Mouse (Mus musculus): ENCODE measurements around the gene Cdc6. TPM values are rescaled to one million over a fixed set of nuclear protein-coding genes. Genes with fewer than 3 reads are reported as not detected.

Gene Cdc6
- 1.4 and 2.2 TPM in 2 replicates for total RNA-seq (2014; rRNA removed; ENCODE audit: low replicate concordance)
- 4.2 and 4.5 TPM in 2 replicates for polyA plus RNA-seq (2015; fragmentation: Nextera tagmentation; extraction: Ambion mirVana)

DNA sequence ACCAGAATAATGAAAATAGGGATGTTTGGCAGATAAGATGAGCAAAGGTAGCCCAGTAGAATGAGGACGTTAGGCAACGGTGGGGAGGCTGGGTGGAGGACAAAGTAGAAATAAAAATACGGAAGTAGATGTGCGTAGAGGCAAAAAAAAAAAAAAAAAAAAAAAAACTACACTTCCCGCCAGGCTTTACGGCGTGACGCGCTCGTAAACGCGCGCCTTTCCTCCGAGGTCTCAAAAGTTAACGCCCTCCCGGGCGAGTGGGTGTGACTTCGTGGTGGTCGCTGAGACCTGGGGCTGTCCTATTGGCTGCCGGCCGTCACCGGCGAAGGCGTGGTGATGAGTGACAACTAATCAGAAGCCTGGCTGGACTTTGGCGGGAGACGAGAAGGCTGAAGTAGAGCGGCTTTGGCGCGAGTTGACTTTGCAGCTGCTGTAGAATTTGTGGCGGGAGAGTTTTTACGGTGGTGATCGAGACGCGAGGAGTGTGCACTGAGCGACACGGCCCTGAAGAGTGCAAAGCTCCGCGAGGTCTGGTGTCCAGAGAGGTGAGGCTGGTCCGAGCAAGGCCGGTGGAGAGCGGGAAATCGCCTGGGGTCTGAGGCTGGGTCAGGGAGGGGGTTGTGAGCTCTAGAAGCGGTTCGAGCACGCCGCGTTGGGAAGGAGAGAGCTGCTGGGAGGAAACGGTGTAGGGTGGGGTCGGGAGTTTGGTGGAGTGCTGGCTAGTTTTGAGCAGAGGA lies at the start of gene Cdc6:
TSS of gene Cdc6 (plus strand) at position 365 of the 737 bp plus-strand sequence.
- Histone ChIP-seq H3K4me2 (ENCODE audit: low read depth, low read length) (peak within 1 kb of the TSS; percentile 67), H3K27ac (ENCODE audit: low read depth) (peak within 1 kb of the TSS; percentile 31; the same call in 1 of the 2 replicates), H3K36me3 (replicated peaks; ENCODE audit: control insufficient read depth, insufficient read depth, low read length) (peaks cover 15% of the 10 kb centered on the region), H3K9me3 (replicated peaks; ENCODE audit: control insufficient read depth, low read length) (no peaks in the 10 kb centered on the region), H3K4me1 (ENCODE audit: control insufficient read depth, insufficient read depth) (peaks cover 22% of the 10 kb centered on the region), H3K4me3 (ENCODE audit: low read depth, low read length) (peak within 1 kb of the TSS; percentile 49), H3K27me3 (ENCODE audit: control insufficient read depth, insufficient read depth, low read length) (no peaks in the 10 kb centered on the region), H3K9ac (replicated peaks; ENCODE audit: low read depth, low read length) (peak within 1 kb of the TSS; percentile 38; the same call in 1 of the 2 replicates)
- DNase-seq (ENCODE audit: low spot score): peak; percentile 98
- peak; percentile 99 for ATAC-seq (ENCODE audit: insufficient read depth, low read depth)
- TF ChIP-seq CTCF (IDR thresholded peaks at IDR 0.05; ENCODE audit: low read depth): no peak
- no peak for TF ChIP-seq EP300 (IDR thresholded peaks at IDR 0.05; ENCODE audit: low read depth)
- whole genome bisulfite sequencing: under 1% methylated on average over 49 of the region's 49 CpGs

DNA sequence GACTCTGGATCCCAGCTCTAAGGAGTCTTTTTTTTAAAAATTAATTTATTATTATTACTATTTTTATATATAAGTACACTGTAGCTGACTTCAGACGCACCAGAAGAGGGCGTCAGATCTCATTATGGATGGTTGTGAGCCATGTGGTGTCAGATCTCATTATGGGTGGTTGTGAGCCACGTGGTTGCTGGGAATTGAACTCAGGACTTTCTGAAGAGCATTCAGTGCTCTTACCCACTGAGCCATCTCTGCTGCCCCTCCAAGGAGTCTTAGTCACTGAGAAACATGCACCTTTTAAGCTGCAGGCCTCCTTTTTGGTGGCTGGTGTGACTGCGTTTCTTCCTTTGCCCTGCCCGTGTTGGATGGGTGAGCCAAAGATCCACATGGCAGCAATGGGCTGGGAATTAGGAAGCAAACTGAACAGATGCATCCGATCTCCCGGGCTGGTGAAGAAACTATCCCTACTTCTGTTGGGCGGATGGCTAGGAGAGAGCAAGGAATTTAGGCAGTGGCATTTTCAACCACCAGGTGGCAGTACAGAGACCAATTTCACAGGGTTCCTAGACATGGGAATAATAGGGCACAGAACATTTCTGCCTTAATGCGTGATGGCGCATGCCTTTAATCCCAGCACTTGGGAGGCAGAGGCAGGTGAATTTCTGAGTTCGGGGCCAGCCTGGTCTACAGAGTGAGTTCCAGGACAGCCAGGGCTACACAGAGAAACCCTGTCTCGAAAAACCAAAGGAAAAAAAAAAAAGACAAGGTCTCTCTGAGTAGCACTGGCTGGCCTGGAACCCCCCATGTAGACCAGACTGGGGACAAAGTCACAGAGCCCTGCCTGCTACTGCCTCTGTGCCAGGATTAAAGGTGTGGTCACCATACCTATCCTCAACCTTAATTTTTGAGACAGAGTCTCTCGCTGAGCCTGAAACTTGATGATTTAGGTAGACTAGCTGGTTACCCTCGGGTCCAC lies 48.6 kb upstream of the Cdc6 start:
- Histone ChIP-seq H3K4me3 (ENCODE audit: low read depth, low read length) (no peak overlapping the region), H3K36me3 (replicated peaks; ENCODE audit: control insufficient read depth, insufficient read depth, low read length) (no peaks in the 10 kb centered on the region), H3K27ac (ENCODE audit: low read depth) (no peak overlapping the region), H3K4me1 (ENCODE audit: control insufficient read depth, insufficient read depth) (0 out of 2 replicates have a peak, but pooled peaks cover 5% of the 10 kb centered on the region), H3K9ac (replicated peaks; ENCODE audit: low read depth, low read length) (no peak overlapping the region), H3K4me2 (ENCODE audit: low read depth, low read length) (no peak overlapping the region), H3K9me3 (replicated peaks; ENCODE audit: control insufficient read depth, low read length) (no peaks in the 10 kb centered on the region), H3K27me3 (ENCODE audit: control insufficient read depth, insufficient read depth, low read length) (no peaks in the 10 kb centered on the region)
- WGBS: 27% methylated on average over 14 of the region's 14 CpGs
- ATAC-seq (ENCODE audit: insufficient read depth, low read depth) (peak; percentile 48), DNase-seq (ENCODE audit: low spot score) (peak; percentile 85)
- TF ChIP-seq CTCF (IDR thresholded peaks at IDR 0.05; ENCODE audit: low read depth): peak; percentile 91
- TF ChIP-seq EP300 (IDR thresholded peaks at IDR 0.05; ENCODE audit: low read depth): no peak

DNA sequence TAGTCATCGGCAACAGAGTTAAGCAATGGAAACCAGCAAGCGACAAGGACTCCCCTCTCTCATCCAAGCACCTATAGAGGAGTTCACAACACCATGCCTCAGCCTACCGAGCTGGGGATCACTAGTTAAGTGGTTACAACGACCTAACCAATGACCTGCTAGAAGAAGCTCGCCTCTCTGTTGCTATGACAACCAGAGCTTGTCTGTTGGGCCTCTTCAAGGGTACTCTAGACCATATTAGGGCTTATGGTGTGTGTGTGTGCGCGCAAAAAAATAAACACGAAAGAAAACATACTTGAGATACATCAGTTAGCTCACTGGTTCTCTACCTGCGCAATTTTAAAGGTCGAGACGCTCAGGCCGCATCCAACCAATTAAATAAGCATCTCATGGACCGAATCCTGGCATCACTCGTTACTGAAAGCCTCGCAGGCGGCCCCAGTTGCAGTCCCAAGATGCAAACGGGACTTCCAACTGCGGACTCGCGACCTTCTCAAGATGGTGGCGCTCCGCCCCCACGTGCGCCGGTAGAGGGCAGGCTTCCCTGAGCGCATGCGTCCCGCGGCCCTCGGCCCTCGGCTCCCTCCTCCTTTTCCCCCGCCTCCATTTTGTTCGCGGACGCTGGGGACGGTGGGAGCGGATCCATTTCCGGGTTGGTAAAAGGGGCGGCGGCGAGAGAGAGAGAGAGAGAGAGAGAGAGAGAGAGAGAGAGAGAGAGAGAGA lies 44.4 kb upstream of the Cdc6 start, which contains the start of gene Wipf2:
TSS of gene Wipf2 (plus strand) at position 611 of the 723 bp plus-strand sequence.
- H3K36me3 ChIP-seq (replicated peaks; ENCODE audit: control insufficient read depth, insufficient read depth, low read length): peaks cover 13% of the 10 kb centered on the region
- H3K9me3 ChIP-seq (replicated peaks; ENCODE audit: control insufficient read depth, low read length): no peaks in the 10 kb centered on the region
- peak within 1 kb of the TSS; percentile 84 for H3K4me3 ChIP-seq (ENCODE audit: low read depth, low read length)
- H3K4me2 ChIP-seq (ENCODE audit: low read depth, low read length): peak within 1 kb of the TSS; percentile 66
- 0 out of 2 replicates have a peak, but pooled peaks cover 8% of the 10 kb centered on the region for H3K4me1 ChIP-seq (ENCODE audit: control insufficient read depth, insufficient read depth)
- 7% methylated on average over 40 of the region's 41 CpGs for WGBS
- H3K27ac ChIP-seq (ENCODE audit: low read depth): peak within 1 kb of the TSS; percentile 79
- TF ChIP-seq CTCF (IDR thresholded peaks at IDR 0.05; ENCODE audit: low read depth): peak; percentile 73
- TF ChIP-seq EP300 (IDR thresholded peaks at IDR 0.05; ENCODE audit: low read depth): peak; percentile 41; the same call in 1 of the 2 replicates
- no peaks in the 10 kb centered on the region for H3K27me3 ChIP-seq (ENCODE audit: control insufficient read depth, insufficient read depth, low read length)
- DNase-seq (ENCODE audit: low spot score) (peak; percentile 96), ATAC-seq (ENCODE audit: insufficient read depth, low read depth) (peak; percentile 93)
- H3K9ac ChIP-seq (replicated peaks; ENCODE audit: low read depth, low read length): peak within 1 kb of the TSS; percentile 84

DNA sequence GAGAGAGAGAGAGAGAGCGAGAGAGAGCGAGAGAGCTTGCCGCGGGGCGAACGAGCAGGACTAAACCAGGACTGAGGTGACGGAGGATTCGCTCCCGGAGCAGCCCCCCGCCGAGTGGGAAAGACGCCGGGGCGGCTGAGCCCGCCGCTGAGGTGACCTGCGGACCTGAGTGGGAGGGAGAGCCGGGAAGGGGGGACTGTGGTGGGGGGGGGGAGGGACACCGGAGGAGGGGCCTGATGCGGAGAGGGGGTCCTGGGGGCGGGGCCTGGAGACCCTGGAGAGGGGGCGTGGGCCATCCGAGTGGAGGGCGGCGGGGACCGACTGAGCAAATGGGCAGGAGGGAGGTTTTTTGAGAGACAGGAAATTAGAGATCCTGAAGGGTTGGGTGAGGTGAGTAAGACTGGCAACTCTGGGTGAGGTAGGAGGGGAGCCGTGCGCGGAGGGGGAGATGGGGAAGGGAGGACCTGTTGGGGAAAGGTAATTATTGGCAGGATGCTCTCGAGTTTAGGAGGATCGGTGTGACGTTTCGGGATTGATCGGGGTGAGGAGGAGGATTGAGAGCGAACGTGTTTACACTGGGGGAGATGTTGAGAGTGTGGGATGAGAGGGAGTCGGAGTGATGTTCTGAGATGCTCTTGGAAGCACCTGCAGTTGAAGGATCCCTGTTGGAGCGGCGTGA lies 43.7 kb upstream of the Cdc6 start:
- H3K4me1 ChIP-seq (ENCODE audit: control insufficient read depth, insufficient read depth): 0 out of 2 replicates have a peak, but pooled peaks cover 8% of the 10 kb centered on the region
- TF ChIP-seq CTCF (IDR thresholded peaks at IDR 0.05; ENCODE audit: low read depth) (no peak), EP300 (IDR thresholded peaks at IDR 0.05; ENCODE audit: low read depth) (0 out of 2 replicates have a peak, but pooled peaks have one; percentile 4)
- no peaks in the 10 kb centered on the region for H3K27me3 ChIP-seq (ENCODE audit: control insufficient read depth, insufficient read depth, low read length)
- WGBS: under 1% methylated on average over 39 of the region's 39 CpGs
- H3K9me3 ChIP-seq (replicated peaks; ENCODE audit: control insufficient read depth, low read length): no peaks in the 10 kb centered on the region
- peak overlapping the region; percentile 84 for H3K9ac ChIP-seq (replicated peaks; ENCODE audit: low read depth, low read length)
- peaks cover 20% of the 10 kb centered on the region for H3K36me3 ChIP-seq (replicated peaks; ENCODE audit: control insufficient read depth, insufficient read depth, low read length)
- ATAC-seq (ENCODE audit: insufficient read depth, low read depth) (peak; percentile 76), DNase-seq (ENCODE audit: low spot score) (peak; percentile 51)
- H3K4me3 ChIP-seq (ENCODE audit: low read depth, low read length): peak overlapping the region; percentile 84
- peak overlapping the region; percentile 79 for H3K27ac ChIP-seq (ENCODE audit: low read depth)
- peak overlapping the region; percentile 66 for H3K4me2 ChIP-seq (ENCODE audit: low read depth, low read length)
